Mouse (Mus musculus) adrenal gland, postnatal 0 days (tissue): ENCODE results near the gene Tyms. TPM values are rescaled to one million over a fixed set of nuclear protein-coding genes. Genes with fewer than 3 reads are reported as not detected.

Source experiments
- polyA plus RNA-seq: library from polyadenylated mRNA; unstranded; fragments of >200 nt; fragmentation: Nextera tagmentation; extraction: Ambion mirVana; gene quantifications from 2 replicates; pipeline ENCODE4 v1.2.1, GENCODE M21; 2015

The Tyms gene
- polyA plus RNA-seq, result 99.1 and 105 TPM in 2 replicates

DNA sequence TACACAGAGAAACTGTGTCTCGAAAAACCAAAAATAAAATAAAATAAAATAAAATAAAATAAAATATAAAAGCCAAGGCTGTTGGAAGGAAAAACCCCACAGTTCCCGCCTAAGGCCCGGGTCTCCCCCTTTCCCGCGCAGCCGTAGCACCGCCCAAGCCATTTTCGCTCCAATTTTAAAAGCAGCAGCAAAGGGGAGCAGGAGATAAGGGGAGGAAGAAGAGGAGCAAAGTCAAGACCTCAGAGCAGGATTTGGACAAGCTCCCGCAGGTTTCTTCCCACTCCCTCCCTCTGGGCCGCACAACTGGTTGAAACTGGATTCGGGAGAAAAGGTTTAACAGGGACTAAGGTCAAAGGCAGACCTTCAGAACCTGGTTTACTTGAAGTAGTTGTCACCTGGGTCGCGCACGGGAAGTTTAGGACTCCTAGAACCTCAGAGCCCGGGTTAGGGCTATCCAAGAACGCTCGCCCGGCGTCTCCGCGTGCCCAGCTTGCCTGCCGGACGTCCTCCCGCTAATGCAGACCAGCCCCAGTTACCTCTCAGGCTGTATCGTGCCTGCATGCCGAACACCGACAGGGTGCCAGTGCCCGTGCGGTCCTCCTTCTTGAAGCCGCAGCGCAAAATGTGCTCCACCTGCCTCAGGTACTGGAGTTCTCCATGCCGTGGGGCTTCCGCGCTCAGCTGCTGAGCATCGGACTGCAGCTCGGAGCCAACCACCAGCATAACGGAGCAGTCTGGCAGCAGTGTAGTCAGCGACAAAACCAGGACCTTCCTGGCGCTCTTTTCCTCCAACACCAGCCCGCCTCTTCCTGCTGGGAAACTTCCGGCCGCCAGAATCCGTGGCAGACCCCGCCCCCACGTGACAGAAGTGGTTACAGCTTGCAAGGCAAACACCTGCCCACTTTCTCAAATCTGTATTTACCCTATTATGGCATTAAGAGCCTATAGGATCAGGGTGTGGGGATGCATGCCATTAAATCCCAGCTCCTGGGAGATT, at the start of gene Tyms:
TSS of gene Tyms (minus strand) at position 793 of the 997 bp plus-strand sequence.

DNA sequence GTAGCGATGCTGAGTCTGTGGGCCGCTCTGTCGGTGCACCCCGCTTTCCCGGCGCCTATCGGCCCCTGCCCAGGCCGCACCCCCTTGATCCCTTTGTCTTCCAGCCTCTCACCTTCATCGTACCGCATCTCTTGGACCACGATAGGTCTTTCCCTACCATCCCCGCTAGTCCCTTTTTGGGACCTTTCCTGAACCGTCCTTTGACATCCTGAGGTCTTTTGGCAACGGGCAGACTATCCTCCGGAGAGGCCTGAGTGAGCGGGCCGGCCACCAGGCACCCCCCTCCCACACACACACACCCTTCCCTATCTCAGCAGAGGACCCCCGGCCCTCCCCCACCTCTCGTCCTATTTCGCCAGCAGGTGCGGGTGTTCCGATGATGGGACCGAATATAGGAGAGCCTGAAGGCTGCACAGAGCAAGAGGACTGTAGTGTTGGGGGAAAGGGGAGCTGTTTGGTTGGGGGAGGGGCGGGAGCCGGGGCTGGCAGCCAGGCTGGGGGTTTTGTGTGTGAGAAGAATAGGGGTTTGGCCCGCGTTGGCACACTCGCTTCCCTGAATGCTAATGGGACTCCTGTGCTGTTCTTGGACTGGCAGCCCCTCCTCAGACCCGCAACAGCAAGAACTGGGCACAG, 32.4 kb upstream of the Tyms start, which contains the start of gene 3110082J24Rik:
TSS of gene 3110082J24Rik (minus strand) at position 419 of the 633 bp plus-strand sequence.

DNA sequence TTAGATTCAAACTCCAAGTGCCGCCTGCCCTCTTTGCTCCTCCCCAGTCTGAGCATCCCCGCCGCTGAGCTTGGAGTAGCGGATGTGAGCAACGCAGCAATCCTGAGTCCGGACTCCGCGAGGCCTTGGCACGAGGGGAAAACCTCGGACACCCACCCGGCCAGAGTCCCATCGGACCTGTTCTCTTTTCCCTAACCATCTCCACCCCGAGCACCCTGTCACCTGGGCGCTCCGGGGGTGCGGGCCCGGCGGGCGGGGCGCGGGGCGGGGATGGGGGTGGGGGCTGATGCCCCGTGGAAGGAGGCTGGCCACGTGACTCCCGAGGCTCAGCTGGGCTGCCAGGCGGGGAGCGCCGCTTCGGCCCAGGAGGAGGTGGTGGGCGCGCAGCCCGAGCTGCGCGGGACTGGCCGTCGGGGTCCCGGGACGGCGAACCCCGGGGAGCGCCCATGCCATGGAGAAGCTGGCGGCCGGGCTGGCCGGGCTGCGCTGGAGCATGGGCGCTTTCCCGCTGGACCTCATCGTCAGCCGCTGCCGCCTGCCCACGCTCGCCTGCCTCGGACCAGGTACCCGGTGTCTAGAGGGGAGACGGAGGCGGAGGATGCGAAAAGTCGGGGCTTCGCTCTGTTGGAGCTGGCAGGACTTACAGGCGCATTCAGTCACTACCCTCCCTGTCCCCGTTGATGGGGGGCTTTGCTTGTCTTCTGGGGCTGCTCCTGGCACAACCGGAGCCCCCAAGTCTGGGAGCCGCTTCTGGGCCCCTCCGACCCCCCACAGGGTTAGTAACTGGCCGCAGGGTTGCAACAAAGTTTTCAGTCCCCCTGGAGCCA, 31.6 kb upstream of the Tyms start, which contains the start of gene Garem2:
TSS of gene Garem2 (plus strand) at position 321 of the 827 bp plus-strand sequence.

DNA sequence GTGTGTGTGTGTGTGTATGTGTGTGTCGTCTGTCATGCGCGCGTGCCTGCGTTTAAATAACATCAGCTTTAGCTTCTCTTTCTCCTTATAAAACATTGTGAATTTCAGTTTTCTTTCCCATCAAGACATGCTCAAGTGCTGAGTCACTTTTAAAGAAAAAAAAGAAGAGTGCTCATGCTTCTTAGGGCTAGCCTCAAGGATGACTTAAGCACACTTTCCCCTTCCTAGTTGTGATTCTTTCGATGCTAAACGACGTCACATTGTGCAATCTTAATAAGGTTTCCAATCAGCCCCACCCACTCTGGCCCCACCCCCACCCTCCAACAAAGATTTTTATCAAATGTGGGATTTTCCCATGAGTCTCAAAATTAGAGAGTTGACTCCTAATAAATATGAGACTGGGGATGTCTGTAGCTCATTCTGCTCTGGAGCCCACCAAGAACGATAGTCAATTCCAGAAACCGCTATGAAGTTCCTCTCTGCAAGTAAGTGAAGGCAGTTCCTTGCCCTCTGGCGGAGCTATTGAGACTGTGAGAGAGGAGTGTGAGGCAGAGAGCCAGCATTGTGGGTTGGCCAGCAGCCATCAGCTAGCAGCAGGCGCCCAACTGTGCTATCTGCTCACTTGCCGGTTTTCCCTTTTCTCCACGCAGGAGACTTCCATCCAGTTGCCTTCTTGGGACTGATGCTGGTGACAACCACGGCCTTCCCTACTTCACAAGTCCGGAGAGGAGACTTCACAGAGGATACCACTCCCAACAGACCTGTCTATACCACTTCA, 60.5 kb downstream of the Tyms start, which contains the start of gene Il6:
TSS of gene Il6 (plus strand) at position 389 of the 778 bp plus-strand sequence.

Other genes starting within 250 kb of the Tyms start
- 0.22 and 0.28 TPM in 2 replicates for gene Il6, start 60.5 kb downstream of the Tyms start, polyA plus RNA-seq
- gene Garem2, start 31.5 kb upstream of the Tyms start, polyA plus RNA-seq, result 0.18 and 0.30 TPM in 2 replicates
- gene 3110082J24Rik, start 32.5 kb upstream of the Tyms start, polyA plus RNA-seq, result not detected in 2 replicates
- gene Hadha, start 81.5 kb upstream of the Tyms start, polyA plus RNA-seq, result 113 and 221 TPM in 2 replicates
- gene Hadhb, start 81.6 kb upstream of the Tyms start, polyA plus RNA-seq, result 228 and 378 TPM in 2 replicates
- 0.06 and 0.30 TPM in 2 replicates for gene Adgrf3, start 132.1 kb upstream of the Tyms start, polyA plus RNA-seq
- gene Selenoi, start 159.0 kb upstream of the Tyms start, polyA plus RNA-seq, result 6.1 and 10.8 TPM in 2 replicates
- 0.79 and 1.4 TPM in 2 replicates for gene Drc1, start 207.8 kb upstream of the Tyms start, polyA plus RNA-seq